Mouse (Mus musculus): ENCODE results near the gene Armc8. TPM values are rescaled to one million over a fixed set of nuclear protein-coding genes. Genes with fewer than 3 reads are reported as not detected.
"Not testable (repeated sequence)": the region's sequence is repeated elsewhere in the genome, so short reads cannot be mapped to it uniquely, and the experiment has no call there.

Armc8 gene
- 25.8 and 32.2 TPM in 2 replicates for total RNA-seq (2017)

GRCm38 (mm10) chr9:99568347-99569070 is at the start of gene Armc8:
TSS of gene Armc8 (minus strand) at chr9:99568899.
- peak; percentile 95 for ATAC-seq (replicated peaks; ENCODE audit: low read depth, poor library complexity, severe bottlenecking)

- ATAC-seq (replicated peaks; ENCODE audit: low read depth, poor library complexity, severe bottlenecking) = no peak
Observed at GRCm38 (mm10) chr9:99612202-99612601, 43.5 kb upstream of the Armc8 start, which contains the start of gene A4gnt. TSS of gene A4gnt (plus strand) at chr9:99612502.

- ATAC-seq (replicated peaks; ENCODE audit: low read depth, poor library complexity, severe bottlenecking) = no peak
Observed at GRCm38 (mm10) chr9:99603566-99603965, 34.9 kb upstream of the Armc8 start.

GRCm38 (mm10) chr9:99599127-99599526 is 30.4 kb upstream of the Armc8 start:
- not testable (repeated sequence) for ATAC-seq (replicated peaks; ENCODE audit: low read depth, poor library complexity, severe bottlenecking)

GRCm38 (mm10) chr9:99591144-99591543 is 22.4 kb upstream of the Armc8 start:
- peak; percentile 50; the same call in 1 of the 2 replicates for ATAC-seq (replicated peaks; ENCODE audit: low read depth, poor library complexity, severe bottlenecking)

GRCm38 (mm10) chr9:99587505-99588202 is 19.0 kb upstream of the Armc8 start:
- ATAC-seq (replicated peaks; ENCODE audit: low read depth, poor library complexity, severe bottlenecking) = peak; percentile 83

GRCm38 (mm10) chr9:99580655-99581054 is 12.0 kb upstream of the Armc8 start:
- ATAC-seq (replicated peaks; ENCODE audit: low read depth, poor library complexity, severe bottlenecking) = peak; percentile 79

- ATAC-seq (replicated peaks; ENCODE audit: low read depth, poor library complexity, severe bottlenecking) = peak; percentile 95
Observed at GRCm38 (mm10) chr9:99575677-99576480, 7.2 kb upstream of the Armc8 start, which contains the start of gene Dbr1. TSS of gene Dbr1 (plus strand) at chr9:99575799.

- ATAC-seq (replicated peaks; ENCODE audit: low read depth, poor library complexity, severe bottlenecking) = no peak; the same call in 1 of the 2 replicates
Observed at GRCm38 (mm10) chr9:99569071-99569397, 335 bp upstream of the Armc8 start.

GRCm38 (mm10) chr9:99568023-99568346 is 714 bp downstream of the Armc8 start:
- peak; percentile 11; the same call in 1 of the 2 replicates for ATAC-seq (replicated peaks; ENCODE audit: low read depth, poor library complexity, severe bottlenecking)

- ATAC-seq (replicated peaks; ENCODE audit: low read depth, poor library complexity, severe bottlenecking) = peak; percentile 90
Observed at GRCm38 (mm10) chr9:99563714-99564113, 5.0 kb downstream of the Armc8 start.

- ATAC-seq (replicated peaks; ENCODE audit: low read depth, poor library complexity, severe bottlenecking) = no peak
Observed at GRCm38 (mm10) chr9:99560389-99560788, 8.3 kb downstream of the Armc8 start.

GRCm38 (mm10) chr9:99559557-99559904 is 9.2 kb downstream of the Armc8 start:
- no peak for ATAC-seq (replicated peaks; ENCODE audit: low read depth, poor library complexity, severe bottlenecking)

- ATAC-seq (replicated peaks; ENCODE audit: low read depth, poor library complexity, severe bottlenecking) = peak; percentile 55
Observed at GRCm38 (mm10) chr9:99558824-99559556, 9.7 kb downstream of the Armc8 start.

GRCm38 (mm10) chr9:99557580-99558300 is 11.0 kb downstream of the Armc8 start:
- peak; percentile 81 for ATAC-seq (replicated peaks; ENCODE audit: low read depth, poor library complexity, severe bottlenecking)

- no peak for ATAC-seq (replicated peaks; ENCODE audit: low read depth, poor library complexity, severe bottlenecking)
Observed at GRCm38 (mm10) chr9:99555253-99555652, 13.4 kb downstream of the Armc8 start.

GRCm38 (mm10) chr9:99554052-99554451 is 14.6 kb downstream of the Armc8 start:
- no peak for ATAC-seq (replicated peaks; ENCODE audit: low read depth, poor library complexity, severe bottlenecking)

GRCm38 (mm10) chr9:99553049-99553448 is 15.7 kb downstream of the Armc8 start:
- ATAC-seq (replicated peaks; ENCODE audit: low read depth, poor library complexity, severe bottlenecking) = peak; percentile 41; the same call in 1 of the 2 replicates

- no peak for ATAC-seq (replicated peaks; ENCODE audit: low read depth, poor library complexity, severe bottlenecking)
Observed at GRCm38 (mm10) chr9:99552068-99552467, 16.6 kb downstream of the Armc8 start.
